Mouse (Mus musculus) cerebellum, postnatal 36 days (tissue): ENCODE data around the gene Tax1bp1.

Experiments used
- DNase-seq, 2 experiments: peaks; one replicate each; pipeline ENCODE4 v3.0.0; 2021 to 2022; ENCODE audit warnings: mixed read lengths in 2 of 2

Tax1bp1 gene

DNA sequence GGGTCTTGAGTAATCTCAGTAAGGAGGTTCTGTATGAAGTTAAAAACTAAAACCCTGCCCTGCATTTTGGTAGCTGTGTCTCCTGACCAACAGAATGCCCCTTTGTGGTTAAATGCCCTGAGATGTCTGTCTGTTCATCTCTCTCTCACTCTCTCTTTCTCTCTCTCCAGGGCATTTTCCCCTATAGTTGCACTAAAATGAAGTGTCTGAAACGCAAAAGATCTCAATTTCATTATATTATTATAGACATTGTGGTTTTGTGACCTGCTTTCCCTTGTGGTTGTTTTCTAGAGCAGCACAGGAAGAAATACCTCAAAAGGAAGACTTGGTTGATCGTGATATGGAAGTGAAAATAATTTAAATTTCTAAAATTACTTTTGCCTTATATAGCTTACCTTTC, 966 bp upstream of the Tax1bp1 start:
- no peak for DNase-seq

DNA sequence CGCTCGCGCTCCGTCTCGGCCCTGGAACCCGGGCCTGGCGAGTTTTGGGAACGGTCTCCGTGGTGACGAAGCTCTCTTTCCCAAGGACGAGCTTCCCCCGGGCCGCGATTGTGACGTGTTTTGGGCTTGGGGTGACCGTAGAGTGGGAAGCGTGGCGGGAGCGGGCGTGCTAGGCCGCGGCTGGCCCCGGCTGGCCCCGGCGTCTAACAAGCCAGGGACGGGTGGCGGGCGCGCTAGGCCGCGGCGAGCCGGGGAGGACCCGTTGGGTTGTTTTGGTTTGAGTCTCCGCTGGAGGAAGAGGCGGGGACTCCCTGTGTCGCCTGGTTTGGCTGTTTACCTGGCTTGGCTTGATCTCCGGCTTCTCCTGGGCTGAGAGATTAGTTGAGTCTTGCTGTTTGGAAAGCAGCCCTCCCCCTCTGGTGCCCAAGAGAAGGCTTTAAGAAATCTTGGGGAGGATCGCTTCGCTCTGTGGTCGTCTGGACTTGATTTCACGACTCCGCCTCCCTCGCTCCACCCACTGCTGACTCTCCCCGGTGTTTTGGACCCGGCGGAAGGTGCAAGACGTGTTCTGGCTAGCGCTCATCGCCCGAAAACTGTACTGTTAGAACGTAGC, 474 bp downstream of the Tax1bp1 start:
- peak in 1 of 2 experiments; percentile 54 for DNase-seq

DNA sequence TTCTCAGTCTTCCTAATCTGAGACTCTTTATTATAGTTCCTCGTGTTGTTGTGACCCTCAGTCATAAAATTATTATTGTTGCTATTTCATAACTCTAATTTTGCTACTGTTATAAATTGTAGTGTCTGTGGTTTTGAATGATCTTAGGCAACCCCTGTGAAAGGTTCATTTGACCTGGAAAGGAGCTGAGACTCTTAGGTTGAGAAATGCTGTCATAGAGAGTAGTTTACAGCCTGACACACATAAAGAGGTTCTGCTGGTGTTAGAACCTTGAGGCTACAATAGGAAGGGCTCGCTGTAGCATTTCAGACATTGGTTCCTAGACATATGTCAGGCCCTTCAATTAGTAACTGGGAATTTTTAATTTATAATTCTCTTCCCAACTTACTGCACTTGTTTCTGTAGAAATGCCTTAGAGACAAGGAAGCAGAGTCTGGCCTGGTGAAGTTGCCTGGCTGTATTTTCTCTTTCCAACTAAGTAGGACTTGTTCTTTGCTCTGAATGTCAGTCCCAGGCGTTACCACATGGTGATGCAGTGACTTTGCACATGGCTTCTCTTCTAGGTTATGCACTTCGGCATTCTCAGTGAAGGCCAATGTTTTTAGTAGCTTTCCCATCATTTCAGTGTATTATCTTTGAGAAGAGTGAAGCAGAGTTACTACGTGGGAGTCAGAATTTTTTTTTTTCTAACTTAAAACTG, 4.1 kb downstream of the Tax1bp1 start:
- no peak for DNase-seq

DNA sequence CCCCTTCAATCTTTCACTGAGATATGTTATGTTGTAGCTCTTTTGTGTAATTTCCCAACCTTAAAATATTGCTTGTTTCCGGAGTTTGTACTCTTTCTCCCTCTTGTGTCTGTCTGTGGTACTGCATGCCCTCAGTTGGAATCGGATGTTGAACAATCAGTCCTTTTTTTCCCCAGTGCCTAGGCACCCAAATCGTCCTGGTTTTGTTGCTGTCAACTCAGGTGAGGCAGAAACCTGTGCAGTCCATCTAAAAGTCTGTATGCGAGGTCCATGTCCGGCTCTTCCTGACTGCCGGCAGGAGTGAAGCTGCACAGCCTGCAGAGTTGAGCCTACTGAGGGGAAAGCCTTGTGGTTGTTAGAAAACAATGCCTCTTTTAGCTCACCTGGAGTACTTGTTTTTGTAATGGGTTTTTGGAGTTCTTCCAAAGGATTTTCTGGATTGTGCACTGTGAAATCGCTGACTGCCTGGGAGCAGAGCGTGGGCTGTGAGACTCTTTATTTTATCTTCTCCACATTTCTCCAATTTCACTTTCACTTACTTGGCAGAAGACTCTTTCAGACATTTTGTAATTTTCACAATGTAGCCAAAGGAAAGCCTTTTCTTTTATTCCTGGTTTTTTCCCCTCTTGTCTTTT, 11.4 kb downstream of the Tax1bp1 start:
- DNase-seq = peak; percentile 30 to 69

DNA sequence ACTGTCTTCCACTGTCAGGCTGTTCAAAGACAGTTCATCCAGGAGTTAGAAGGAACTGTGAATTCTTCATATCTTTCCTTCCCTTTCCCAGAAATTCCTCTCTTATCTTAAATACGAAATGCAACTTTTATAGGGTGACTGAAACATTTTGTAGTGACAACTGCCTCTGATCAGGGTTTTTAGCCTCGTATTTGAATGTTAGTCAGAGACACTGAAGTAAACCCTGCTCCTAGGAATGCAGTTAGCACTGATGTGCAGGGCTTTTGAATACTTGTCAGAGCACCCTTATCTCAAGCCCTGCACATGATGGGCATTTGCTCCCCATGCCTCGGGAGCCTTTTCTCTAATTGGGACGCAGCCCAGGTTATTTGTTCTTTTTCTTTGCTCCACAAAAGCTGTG, 16.8 kb downstream of the Tax1bp1 start:
- DNase-seq = no peak

DNA sequence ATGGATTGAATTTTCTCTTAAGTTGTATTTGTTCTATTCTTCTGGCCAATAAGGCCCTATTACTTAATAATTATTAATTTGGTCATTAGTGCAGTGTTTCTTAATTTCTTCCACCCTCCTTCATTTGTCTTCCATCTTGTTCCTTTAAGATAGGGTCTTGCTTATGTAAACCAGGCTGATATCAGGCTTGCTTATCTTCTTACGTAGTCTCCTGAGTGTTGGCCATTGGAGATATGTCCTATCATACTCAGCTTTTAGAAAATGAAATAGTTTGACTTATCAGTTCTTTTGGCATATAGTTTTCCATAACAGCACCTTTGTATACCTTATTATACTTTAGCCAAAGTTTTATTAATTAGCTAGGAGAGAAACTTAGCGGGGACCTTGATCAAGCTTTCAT, 21.1 kb downstream of the Tax1bp1 start:
- no peak for DNase-seq

DNA sequence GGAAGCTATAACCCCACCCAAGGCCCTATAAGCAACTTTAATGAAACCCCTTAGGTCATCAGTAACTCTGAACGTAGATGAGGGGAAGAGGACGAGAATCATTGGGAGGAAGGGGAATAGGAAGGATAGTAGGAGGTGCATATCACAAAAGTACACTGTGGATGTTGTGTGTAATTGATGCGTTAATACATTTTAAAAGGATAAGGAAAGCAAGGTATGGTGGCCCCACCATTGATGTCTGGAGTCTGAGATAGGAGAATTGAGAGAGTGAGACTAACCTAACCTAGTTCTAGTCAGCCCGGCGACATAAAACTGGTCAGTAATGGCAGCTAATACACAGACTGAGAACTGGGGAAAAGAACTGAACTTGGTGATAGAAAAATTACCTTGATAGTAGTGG, 39.3 kb downstream of the Tax1bp1 start:
- no peak for DNase-seq

DNA sequence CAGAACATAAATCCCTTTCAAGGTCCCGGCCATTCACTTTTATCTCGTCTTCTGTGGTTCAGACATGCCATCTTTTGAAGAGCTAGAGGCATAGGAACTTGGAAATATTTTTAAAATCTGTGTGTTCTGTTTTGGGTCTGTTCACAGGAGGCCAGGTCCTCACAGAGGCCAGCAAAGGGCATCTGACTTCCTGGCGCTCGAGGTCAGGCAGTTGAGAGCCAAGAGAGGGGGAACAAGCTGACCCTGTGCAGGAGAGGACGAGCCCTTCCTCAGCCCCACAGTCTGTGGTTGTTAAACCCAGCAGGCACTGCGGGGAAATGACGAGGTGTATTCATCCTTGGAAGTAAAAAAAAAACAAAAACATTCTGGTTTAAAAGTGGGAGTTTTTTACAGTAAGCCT, 51.7 kb downstream of the Tax1bp1 start:
- DNase-seq = no peak

DNA sequence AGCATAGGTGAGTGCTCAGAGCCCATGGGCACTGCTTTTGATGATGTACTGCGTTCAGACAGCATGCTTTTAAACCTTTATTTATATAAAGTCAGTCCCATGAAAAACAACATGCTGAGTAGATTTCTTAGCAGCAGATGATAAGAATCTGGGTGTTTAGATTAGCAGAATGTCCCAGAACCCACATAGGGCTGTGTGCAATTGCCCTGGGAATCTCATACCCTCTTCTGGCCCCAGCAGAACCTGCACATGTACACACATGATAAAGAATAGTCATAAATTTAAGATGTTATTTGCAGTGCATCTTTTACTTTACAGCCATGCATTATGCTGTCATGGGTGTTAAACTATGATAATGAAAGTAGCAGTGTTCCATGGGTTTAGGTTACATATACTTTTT, 57.3 kb downstream of the Tax1bp1 start:
- no peak for DNase-seq

DNA sequence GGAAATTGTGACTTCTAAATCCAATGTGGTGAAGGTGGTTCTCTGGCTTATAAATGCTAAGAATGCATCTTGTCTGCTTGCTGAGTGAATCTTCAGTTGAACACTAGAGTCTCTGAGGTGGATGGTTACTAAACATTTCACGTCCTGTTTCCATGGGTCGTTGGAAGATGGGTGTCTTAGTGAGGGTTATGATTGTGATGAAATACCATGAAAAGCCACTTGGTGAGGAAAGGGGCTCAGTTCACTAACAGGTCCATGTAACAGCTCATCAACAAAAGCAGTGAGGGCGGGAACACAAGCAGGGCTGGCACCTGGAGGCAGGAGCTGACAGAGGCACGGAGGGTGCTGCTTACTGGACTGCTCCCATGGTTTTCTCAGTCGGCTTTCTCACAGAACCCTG, 59.6 kb downstream of the Tax1bp1 start:
- no peak for DNase-seq

DNA sequence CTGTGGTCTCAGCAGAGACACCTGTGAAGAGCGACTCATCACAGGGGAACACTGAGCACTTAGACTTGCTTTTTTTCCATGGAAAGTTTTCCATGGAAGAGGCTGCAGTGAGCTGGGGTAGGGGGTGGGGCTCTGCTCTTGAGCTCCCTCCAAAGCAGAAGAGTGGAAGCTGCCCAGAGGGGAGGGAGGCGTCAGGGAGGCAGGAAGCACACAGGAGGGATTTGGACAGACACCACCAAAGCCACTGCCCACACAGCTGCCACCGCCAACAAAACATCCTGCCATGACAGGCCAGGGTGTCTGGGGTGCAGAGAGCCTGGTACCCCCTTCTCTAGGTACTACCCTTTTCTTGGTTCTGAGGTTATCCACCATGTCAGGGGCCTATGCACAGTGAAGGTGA, 61.8 kb downstream of the Tax1bp1 start:
- no peak for DNase-seq

DNA sequence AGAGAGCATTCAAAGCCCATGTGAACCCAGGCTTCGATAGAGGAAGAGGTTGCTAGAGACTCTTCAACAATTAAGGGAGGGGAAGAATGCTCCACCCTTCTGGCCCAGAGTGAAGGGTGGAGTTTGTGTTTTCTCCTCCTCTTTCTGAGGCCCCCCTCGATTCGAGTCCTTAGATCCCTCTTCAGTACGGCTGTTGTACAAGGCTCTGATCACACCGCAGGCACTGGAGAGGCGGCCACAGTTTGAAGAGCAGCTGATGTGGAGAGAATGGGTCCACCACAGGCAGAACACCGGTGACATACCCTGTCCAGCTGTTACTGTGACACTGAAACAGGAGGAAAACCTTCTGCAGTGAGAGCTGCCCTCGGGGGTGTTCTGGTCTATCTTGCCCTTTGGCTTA, 62.4 kb downstream of the Tax1bp1 start:
- DNase-seq = no peak

DNA sequence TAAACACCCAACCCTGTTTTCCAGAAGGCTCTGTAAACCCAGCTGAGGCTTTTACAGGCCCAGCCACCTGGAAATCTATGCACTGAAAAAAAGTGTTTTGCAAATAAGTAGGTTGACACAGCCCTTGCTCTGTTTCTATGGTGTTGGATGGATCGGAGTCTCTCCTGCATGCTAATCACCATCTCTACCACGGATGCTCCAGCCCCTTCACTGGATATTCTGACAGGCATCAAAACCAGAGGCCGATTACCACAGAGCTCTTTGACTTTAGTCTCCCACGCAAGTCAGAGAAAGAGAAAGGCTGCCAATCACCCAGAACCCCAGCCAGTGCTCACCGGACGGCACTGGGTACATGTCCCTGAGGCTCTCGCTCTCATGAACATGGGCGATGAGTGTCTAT, 63.5 kb downstream of the Tax1bp1 start:
- DNase-seq = no peak

DNA sequence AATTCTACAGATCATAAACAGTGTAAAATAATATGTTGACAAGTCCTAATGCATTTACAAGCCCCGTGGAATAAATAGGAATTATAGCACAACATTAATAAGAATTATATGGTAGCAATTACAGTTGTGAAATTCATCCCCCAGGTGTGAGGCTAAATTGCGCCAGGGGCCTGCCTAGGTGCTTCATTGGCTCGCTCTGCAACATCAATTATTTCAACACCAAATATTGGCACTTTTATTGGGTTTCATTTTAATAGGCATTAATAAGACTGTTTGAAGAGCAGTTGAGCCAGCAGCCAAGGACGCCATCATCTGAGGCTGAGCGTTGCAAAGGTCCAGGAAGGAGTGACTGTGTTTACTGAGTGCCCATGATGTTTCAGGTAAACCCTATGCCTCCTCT, 65.0 kb downstream of the Tax1bp1 start:
- DNase-seq = no peak

DNA sequence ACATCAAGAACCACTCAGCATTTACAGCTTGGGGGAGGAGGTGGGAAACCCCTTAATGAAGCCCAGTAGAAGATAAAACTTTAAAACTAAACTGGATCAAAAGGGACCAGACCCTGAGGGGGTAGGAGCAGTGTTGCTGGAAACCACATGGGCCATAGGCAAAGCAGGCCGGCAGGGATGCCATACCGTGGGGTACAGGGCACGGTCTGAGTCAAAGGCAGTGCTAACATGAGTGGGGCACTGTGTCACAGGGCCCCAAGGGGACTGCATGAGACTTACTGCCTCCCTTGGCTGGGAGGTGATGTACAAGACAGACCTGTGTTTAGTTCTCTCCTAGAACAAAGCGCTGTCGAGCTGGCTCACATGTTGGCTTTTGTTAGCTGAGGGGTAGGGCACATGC, 66.0 kb downstream of the Tax1bp1 start:
- no peak for DNase-seq

DNA sequence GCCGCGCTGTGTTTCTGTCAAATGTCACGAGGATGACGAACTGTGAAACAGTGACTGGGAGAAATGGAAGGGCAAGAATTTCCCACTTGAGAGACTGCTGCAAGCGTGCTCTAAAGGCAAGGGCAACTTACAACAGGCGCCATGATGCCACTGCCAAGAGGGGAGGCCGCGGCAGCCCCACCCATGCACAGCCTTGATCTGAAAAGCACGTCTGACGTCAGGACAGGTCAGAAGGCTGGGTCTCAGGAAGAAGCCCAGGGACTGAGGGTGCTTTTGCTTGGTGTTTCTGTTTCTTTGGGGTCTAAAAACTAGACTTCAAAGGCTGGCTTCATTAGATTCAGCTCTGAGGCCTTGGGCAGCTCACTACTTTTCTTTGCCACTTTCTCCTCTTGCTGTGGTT, 76.8 kb downstream of the Tax1bp1 start:
- DNase-seq = no peak

DNA sequence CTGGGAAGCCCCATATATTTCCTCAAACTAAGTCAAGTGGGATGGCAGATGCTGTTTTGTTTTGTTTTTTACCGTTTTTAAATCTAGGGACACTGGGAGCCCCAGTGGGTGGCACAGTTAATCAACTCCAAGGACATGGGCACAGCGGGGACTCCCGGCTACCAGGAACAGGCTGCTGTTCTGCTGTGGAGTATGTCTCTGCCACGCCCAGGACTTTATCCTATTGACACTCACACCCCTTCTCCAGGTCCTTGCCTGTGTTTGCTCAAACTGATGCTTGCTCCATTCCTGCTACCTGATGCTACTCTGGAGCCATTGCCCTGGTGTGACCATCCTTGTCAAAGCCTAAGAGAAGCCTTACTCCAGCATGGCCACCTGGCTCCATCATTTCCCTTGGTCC, 77.3 kb downstream of the Tax1bp1 start:
- DNase-seq = no peak

DNA sequence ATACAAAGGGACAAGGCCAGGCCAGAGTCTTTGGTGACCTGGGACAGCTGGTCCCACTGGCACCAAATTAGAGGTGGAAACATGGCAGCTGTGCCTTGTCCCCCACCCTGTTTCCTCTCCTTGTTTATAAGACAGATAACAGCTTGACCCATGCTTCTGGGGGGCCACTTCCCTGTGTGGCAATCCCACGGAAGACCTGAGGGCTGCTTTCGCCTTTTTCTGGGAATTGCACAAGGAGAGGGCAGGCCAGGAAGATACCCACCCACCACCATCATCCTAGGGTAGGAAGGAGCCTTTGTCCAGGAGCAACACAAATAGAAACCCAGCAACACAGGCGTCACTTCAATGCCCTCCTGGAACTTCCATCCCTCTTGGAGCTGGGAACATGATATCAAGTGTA, 78.9 kb downstream of the Tax1bp1 start:
- DNase-seq = no peak

DNA sequence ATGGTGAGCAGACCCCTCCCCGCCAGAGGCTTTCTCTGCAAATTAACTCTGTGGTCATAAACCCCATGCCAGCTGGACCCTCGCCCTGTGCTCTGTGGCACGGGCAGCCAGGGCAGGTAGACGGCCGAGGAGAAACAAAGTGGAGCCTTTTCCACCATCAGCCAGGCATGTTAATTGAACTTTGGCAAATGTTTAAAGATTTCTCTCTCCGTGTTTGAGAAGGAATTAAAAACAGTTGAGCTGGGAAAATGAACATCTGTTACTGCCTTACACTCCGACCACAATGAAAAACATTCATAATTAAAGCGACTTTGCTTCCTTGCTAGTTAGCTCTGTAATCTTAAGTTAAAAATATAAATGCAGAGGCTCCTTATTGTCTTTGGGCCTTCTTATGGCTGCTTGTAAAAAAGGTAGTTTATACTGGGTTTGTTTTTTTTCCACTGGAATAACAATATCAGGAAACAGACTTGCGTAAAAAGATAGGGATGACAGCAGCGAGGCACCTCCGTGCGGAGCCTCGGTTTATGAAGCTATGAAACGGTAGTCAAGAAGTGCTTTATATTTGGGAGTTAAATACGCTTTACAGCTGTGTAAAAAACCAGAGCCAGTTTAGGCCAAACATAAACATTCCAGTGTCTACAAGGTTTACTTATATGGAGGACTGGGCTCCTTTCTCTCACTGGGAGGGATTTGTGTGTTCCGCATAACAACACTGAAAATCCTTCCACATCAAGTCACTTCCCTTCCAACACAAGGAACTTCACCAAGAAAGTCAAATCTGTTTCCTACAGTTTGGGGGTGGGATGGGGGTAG, 81.7 kb downstream of the Tax1bp1 start:
- DNase-seq = no peak

DNA sequence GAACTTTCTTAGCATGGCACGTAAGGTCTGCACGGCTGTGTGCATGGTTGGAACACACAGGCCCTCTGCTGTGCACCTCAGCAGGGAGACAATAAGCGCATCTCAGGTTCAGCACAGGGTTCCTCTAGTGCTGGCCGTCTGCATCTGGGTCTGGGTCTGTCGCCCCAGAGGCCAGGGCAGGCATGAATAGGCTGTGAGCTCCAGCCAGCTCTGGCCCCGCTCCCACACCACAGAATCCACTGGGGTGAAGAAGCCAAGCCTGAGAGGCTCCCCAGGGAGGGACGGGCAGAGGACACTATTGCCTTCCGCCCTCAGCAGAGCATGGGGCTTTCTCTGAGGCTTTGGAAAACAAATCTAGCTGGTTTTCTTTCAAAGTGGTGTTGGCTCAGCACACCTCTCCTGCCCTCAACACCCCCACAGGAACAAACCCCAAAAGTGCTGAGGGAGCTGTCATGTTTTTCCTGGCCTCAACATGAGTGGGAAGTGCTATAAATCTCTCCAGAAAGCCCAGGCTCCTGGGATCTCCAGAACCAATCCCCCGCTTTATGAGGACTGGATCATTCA, 82.6 kb downstream of the Tax1bp1 start:
- DNase-seq = peak; percentile 15 to 17

DNA sequence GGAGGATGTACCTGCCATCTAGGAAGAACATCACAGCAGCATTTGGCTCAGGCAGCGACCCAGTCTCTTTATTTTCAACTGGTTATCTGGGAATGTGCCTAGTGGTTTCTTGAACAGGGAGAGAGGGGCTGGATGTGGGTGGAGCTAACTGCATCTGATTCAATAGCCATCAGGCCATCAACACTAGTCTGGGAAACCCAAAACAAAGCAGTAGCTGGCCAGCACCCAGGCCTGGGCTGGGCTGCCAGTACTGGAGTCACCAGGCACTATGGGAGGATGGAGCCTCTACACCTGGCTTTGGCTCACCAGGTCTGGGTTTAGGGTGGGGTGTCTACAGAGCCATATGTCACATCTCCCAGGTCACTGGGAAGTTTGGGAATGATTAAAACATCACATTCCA, 83.2 kb downstream of the Tax1bp1 start:
- peak; percentile 33 to 45 for DNase-seq

DNA sequence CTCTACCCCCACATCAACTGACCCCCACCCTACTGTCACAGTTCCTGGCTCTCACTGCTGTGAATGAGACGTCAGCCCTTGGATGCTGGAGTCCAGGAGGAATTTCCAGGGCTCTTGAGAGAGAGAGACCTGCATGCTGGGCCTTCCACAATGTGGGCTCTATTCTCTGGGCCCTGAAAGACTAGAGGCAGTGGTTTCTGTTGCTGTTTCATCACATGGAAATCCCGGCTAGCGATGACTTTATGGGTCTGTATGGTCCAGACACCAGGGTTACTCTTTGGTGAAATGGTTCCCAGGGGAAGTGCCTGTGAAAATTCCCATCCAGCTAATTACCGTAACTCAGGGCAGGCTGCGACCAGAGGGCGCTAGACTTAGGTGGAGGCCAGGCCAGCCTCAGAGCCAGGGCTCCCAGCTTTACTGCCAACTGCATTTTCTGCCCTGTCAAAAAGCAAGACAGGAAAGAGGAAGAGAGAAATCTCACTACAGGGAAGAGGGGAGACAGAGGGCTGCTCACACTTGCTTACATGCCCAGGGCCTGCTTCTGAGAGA, 83.8 kb downstream of the Tax1bp1 start:
- DNase-seq = peak; percentile 25 to 31

DNA sequence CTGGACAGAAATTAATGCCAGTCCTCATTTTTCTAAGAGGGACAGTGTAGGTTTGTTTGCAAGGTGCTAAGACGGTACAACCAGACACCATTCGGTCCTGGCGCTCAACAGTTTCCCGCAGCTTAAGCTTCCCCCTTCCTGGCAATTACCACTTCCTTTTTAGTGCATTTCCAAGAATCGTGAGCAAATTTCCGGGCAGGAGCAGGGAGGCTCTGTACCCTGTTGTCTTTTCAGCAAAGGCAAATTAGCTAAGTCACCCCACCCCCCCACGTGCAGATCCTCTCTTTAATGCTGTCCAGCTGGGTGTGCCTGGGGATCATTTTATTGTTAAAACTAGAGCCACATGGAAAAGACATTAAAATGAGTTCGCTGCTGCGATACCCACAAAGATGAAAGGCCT, 88.7 kb downstream of the Tax1bp1 start:
- no peak for DNase-seq
